Mouse (Mus musculus): ENCODE measurements around the gene Rpf1. TPM values are rescaled to one million over a fixed set of nuclear protein-coding genes. Genes with fewer than 3 reads are reported as not detected.

Rpf1 gene
- polyA plus RNA-seq, 1 experiment from 2014 or later = 49.4 TPM

DNA sequence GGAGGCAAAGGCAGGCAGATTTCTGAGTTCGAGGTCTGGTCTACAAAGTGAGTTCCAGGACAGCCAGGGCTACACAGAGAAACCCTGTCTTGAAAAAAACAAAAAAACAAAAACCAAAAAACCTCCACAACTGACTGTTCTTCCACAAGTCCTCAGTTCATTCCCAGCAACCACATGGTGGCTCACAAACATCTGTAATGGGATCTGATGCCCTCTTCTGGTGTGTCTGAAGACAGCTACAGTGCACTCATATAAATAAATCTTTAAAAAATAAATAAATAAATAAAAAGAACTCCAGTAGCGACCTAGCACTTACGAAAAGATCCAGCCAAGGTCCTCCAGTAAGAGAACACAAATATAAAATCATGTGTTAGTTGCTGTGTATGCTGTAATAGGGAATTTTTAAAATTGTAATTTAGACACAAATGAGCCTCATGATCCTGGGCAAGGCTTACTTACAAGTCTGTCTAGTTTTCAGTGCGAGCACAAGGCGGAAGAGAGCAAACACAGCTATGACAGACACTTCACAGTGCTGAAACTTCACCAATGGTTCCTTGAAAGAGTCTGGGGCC lies 917 bp downstream of the Rpf1 start:
- no peaks in the 10 kb centered on the region for H3K9me3 ChIP-seq (ENCODE audit: control insufficient read depth, low read length)
- peaks cover 24% of the 10 kb centered on the region for H3K36me3 ChIP-seq (ENCODE audit: control insufficient read depth, insufficient read depth, low read length)
- peak overlapping the region; percentile 96 for H3K27ac ChIP-seq (replicated peaks; ENCODE audit: low read depth, low read length)
- no peaks in the 10 kb centered on the region for H3K27me3 ChIP-seq (ENCODE audit: control insufficient read depth, insufficient read depth, low read length)
- H3K4me2 ChIP-seq (ENCODE audit: low read length) = peak overlapping the region; percentile 71
- ATAC-seq (ENCODE audit: low FRiP score, low TSS enrichment) (peak; percentile 10; the same call in 1 of the 2 replicates), DNase-seq (no peak)
- peak overlapping the region; percentile 74 for H3K9ac ChIP-seq (replicated peaks; ENCODE audit: low read length)
- 38% methylated on average over 5 of the region's 5 CpGs for WGBS
- H3K4me3 ChIP-seq (replicated peaks; ENCODE audit: low read depth, low read length) = peak overlapping the region; percentile 76
- no peaks in the 10 kb centered on the region for H3K4me1 ChIP-seq (ENCODE audit: control insufficient read depth, insufficient read depth, low read length)

DNA sequence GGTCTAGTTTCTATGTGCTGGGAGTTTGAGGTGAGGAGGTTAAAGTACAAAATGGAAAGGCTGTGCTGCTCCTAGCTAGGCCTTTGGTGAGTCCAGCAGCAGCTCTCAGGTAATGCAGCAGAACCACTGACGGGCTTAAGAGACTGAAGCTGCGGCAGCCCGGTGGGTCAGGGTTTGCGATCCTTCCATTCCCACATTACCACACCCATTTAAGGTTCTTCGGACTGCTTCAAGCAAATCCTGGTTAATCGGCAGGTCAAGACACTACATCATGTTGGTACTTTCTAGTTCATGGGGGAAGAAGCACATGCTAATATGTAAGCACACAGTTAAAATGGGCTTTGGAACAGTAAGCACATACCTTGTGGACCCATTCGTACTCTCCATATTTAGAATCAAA lies 14.5 kb downstream of the Rpf1 start:
- no peaks in the 10 kb centered on the region for H3K9me3 ChIP-seq (ENCODE audit: control insufficient read depth, low read length)
- peaks cover 3% of the 10 kb centered on the region; the same call in 1 of the 2 replicates for H3K4me1 ChIP-seq (ENCODE audit: control insufficient read depth, insufficient read depth, low read length)
- H3K9ac ChIP-seq (replicated peaks; ENCODE audit: low read length) = no peak overlapping the region
- WGBS = 95% methylated on average over 7 of the region's 7 CpGs
- H3K27me3 ChIP-seq (ENCODE audit: control insufficient read depth, insufficient read depth, low read length) = no peaks in the 10 kb centered on the region
- H3K36me3 ChIP-seq (ENCODE audit: control insufficient read depth, insufficient read depth, low read length) = peaks cover 66% of the 10 kb centered on the region
- H3K27ac ChIP-seq (replicated peaks; ENCODE audit: low read depth, low read length) = no peak overlapping the region
- no peak for DNase-seq
- ATAC-seq (ENCODE audit: low FRiP score, low TSS enrichment) = no peak
- no peak overlapping the region for H3K4me3 ChIP-seq (replicated peaks; ENCODE audit: low read depth, low read length)
- no peak overlapping the region for H3K4me2 ChIP-seq (ENCODE audit: low read length)

GRCm38 (mm10) chr3:146501601-146502123 lies 19.6 kb downstream of the Rpf1 start:
- DNase-seq = no peak
- no peak for ATAC-seq (ENCODE audit: low FRiP score, low TSS enrichment)
- H3K36me3 ChIP-seq (ENCODE audit: control insufficient read depth, insufficient read depth, low read length) = peaks cover 23% of the 10 kb centered on the region
- H3K4me1 ChIP-seq (ENCODE audit: control insufficient read depth, insufficient read depth, low read length) = peaks cover 17% of the 10 kb centered on the region
- H3K27ac ChIP-seq (replicated peaks; ENCODE audit: low read depth, low read length) = no peak overlapping the region
- 57% methylated on average over 5 of the region's 5 CpGs for WGBS
- H3K9ac ChIP-seq (replicated peaks; ENCODE audit: low read length) = no peak overlapping the region
- peak overlapping the region; percentile 72 for H3K4me3 ChIP-seq (replicated peaks; ENCODE audit: low read depth, low read length)
- peak overlapping the region; percentile 70 for H3K4me2 ChIP-seq (ENCODE audit: low read length)
- H3K9me3 ChIP-seq (ENCODE audit: control insufficient read depth, low read length) = no peaks in the 10 kb centered on the region
- no peaks in the 10 kb centered on the region for H3K27me3 ChIP-seq (ENCODE audit: control insufficient read depth, insufficient read depth, low read length)

DNA sequence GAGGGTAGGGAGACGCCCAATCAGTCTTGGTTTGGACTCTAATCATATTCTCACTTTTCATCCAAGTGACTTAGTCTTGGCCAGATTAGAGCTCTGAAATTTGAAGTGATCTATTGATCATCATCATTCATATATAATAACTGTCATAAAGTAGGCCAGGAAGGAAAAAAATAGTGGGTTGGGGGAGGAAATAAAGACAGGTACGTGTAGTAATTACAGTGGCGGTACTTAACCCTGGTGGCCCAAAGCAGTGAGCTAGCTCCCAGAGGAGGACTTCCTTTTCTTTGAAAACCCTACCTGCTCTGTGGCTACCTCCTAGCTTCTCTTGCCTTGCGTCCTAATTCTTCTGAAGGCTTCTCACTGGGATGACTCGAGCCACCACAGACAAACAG lies 20.4 kb downstream of the Rpf1 start:
- ATAC-seq (ENCODE audit: low FRiP score, low TSS enrichment) = no peak
- WGBS = 11% methylated on average over 5 of the region's 5 CpGs
- no peaks in the 10 kb centered on the region for H3K27me3 ChIP-seq (ENCODE audit: control insufficient read depth, insufficient read depth, low read length)
- peak overlapping the region; percentile 72 for H3K4me3 ChIP-seq (replicated peaks; ENCODE audit: low read depth, low read length)
- peak; percentile 5 for DNase-seq
- peak overlapping the region; percentile 70 for H3K4me2 ChIP-seq (ENCODE audit: low read length)
- H3K27ac ChIP-seq (replicated peaks; ENCODE audit: low read depth, low read length) = no peak overlapping the region
- no peaks in the 10 kb centered on the region for H3K9me3 ChIP-seq (ENCODE audit: control insufficient read depth, low read length)
- H3K9ac ChIP-seq (replicated peaks; ENCODE audit: low read length) = peak overlapping the region; percentile 73
- peaks cover 17% of the 10 kb centered on the region for H3K4me1 ChIP-seq (ENCODE audit: control insufficient read depth, insufficient read depth, low read length)
- H3K36me3 ChIP-seq (ENCODE audit: control insufficient read depth, insufficient read depth, low read length) = peaks cover 17% of the 10 kb centered on the region

DNA sequence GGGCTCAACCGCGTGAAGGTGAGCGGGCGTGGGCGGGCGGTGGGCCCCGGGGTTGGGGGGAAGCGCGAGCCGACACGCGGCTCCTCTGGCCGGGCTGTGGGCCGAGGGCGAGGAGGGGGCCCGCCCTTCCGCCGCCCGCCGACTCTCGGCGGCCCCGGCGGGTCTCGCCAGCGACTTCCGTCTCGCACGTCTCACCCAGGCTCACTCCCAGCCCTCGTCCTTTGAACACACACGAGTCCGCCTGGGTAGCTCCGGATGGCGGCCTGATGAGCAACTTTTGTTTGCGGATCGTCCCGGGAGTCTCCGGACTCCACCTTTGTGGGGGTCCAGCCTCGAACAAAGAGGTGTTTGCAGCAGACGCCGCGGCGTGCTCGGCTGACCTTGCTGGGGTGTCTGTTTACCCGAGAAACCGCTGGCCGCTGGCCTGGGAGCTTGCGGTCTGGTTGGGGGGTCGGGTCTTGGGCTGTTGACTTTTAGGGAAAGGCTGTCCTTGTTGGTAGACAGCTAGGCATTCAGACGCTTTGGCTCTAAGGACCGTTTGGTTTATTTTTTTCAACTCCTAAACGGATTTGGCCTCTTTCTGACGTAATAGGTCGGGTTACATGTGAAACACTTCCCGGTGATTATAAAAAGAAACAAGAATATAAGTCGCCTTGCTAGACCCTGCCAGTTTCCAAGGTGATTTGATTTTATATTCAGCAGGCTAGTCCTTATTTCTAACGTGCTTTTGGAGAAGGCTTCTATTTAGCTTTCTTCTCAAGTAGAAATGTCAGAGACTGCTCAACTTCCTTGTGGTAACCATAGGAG lies 21.0 kb downstream of the Rpf1 start:
- Histone ChIP-seq H3K9ac (replicated peaks; ENCODE audit: low read length) (peak overlapping the region; percentile 73), H3K9me3 (ENCODE audit: control insufficient read depth, low read length) (no peaks in the 10 kb centered on the region), H3K4me2 (ENCODE audit: low read length) (peak overlapping the region; percentile 70), H3K4me1 (ENCODE audit: control insufficient read depth, insufficient read depth, low read length) (peaks cover 17% of the 10 kb centered on the region), H3K27me3 (ENCODE audit: control insufficient read depth, insufficient read depth, low read length) (no peaks in the 10 kb centered on the region), H3K27ac (replicated peaks; ENCODE audit: low read depth, low read length) (peak overlapping the region; percentile 75), H3K4me3 (replicated peaks; ENCODE audit: low read depth, low read length) (peak overlapping the region; percentile 72), H3K36me3 (ENCODE audit: control insufficient read depth, insufficient read depth, low read length) (peaks cover 11% of the 10 kb centered on the region)
- ATAC-seq (ENCODE audit: low FRiP score, low TSS enrichment) = peak; percentile 85
- WGBS = under 1% methylated on average over 57 of the region's 57 CpGs
- peak; percentile 75 for DNase-seq

GRCm38 (mm10) chr3:146499431-146500002 lies 21.7 kb downstream of the Rpf1 start, which contains the start of the genes Spata1 and Gng5:
TSS of gene Spata1 (minus strand) at chr3:146499753.
TSS of gene Gng5 (plus strand) at chr3:146499807.
- Histone ChIP-seq H3K9ac (replicated peaks; ENCODE audit: low read length) (peak within 1 kb of the TSS; percentile 73), H3K9me3 (ENCODE audit: control insufficient read depth, low read length) (no peaks in the 10 kb centered on the region), H3K27ac (replicated peaks; ENCODE audit: low read depth, low read length) (peak within 1 kb of the TSS; percentile 75), H3K36me3 (ENCODE audit: control insufficient read depth, insufficient read depth, low read length) (peaks cover 8% of the 10 kb centered on the region), H3K27me3 (ENCODE audit: control insufficient read depth, insufficient read depth, low read length) (no peaks in the 10 kb centered on the region), H3K4me1 (ENCODE audit: control insufficient read depth, insufficient read depth, low read length) (peaks cover 17% of the 10 kb centered on the region), H3K4me2 (ENCODE audit: low read length) (peak within 1 kb of the TSS; percentile 70), H3K4me3 (replicated peaks; ENCODE audit: low read depth, low read length) (peak within 1 kb of the TSS; percentile 72)
- DNase-seq (peak; percentile 91), ATAC-seq (ENCODE audit: low FRiP score, low TSS enrichment) (peak; percentile 87)
- under 1% methylated on average over 68 of the region's 88 CpGs for WGBS

- Histone ChIP-seq H3K4me1 (ENCODE audit: control insufficient read depth, insufficient read depth, low read length) (peaks cover 17% of the 10 kb centered on the region), H3K4me2 (ENCODE audit: low read length) (peak overlapping the region; percentile 70), H3K27ac (replicated peaks; ENCODE audit: low read depth, low read length) (peak overlapping the region; percentile 75), H3K36me3 (ENCODE audit: control insufficient read depth, insufficient read depth, low read length) (peaks cover 8% of the 10 kb centered on the region), H3K9ac (replicated peaks; ENCODE audit: low read length) (peak overlapping the region; percentile 73), H3K27me3 (ENCODE audit: control insufficient read depth, insufficient read depth, low read length) (no peaks in the 10 kb centered on the region), H3K9me3 (ENCODE audit: control insufficient read depth, low read length) (no peaks in the 10 kb centered on the region), H3K4me3 (replicated peaks; ENCODE audit: low read depth, low read length) (peak overlapping the region; percentile 72)
- 4% methylated on average over 13 of the region's 13 CpGs for WGBS
- DNase-seq (no peak), ATAC-seq (ENCODE audit: low FRiP score, low TSS enrichment) (no peak)
These were observed 22.2 kb downstream of the Rpf1 start for GRCm38 (mm10) chr3:146498989-146499388.

GRCm38 (mm10) chr3:146494941-146495340 lies 26.3 kb downstream of the Rpf1 start:
- WGBS = 10% methylated on average over 8 of the region's 8 CpGs

More at GRCm38 (mm10) chr3:146494941-146495340, 26.3 kb downstream of the Rpf1 start:
- ATAC-seq (ENCODE audit: low FRiP score, low TSS enrichment) (no peak), DNase-seq (no peak)
- Histone ChIP-seq H3K4me2 (ENCODE audit: low read length) (no peak overlapping the region), H3K4me1 (ENCODE audit: control insufficient read depth, insufficient read depth, low read length) (no peaks in the 10 kb centered on the region), H3K9me3 (ENCODE audit: control insufficient read depth, low read length) (no peaks in the 10 kb centered on the region), H3K36me3 (ENCODE audit: control insufficient read depth, insufficient read depth, low read length) (no peaks in the 10 kb centered on the region), H3K27me3 (ENCODE audit: control insufficient read depth, insufficient read depth, low read length) (no peaks in the 10 kb centered on the region), H3K9ac (replicated peaks; ENCODE audit: low read length) (no peak overlapping the region), H3K27ac (replicated peaks; ENCODE audit: low read depth, low read length) (no peak overlapping the region), H3K4me3 (replicated peaks; ENCODE audit: low read depth, low read length) (no peak overlapping the region)
